Mouse (Mus musculus) monocyte, adult 59 days (primary cell): Measurements from ENCODE around the gene Zswim9. TPM values are rescaled to one million over a fixed set of nuclear protein-coding genes. Genes with fewer than 3 reads are reported as not detected.

Experiments used
- total RNA-seq, 2 experiments: library from RNA; stranded (reverse); gene quantifications; one replicate each; pipeline ENCODE4 v1.2.4; 2023

Gene Zswim9
- total RNA-seq, result 1 to 10 TPM; 1.9 to 2.6 TPM

DNA sequence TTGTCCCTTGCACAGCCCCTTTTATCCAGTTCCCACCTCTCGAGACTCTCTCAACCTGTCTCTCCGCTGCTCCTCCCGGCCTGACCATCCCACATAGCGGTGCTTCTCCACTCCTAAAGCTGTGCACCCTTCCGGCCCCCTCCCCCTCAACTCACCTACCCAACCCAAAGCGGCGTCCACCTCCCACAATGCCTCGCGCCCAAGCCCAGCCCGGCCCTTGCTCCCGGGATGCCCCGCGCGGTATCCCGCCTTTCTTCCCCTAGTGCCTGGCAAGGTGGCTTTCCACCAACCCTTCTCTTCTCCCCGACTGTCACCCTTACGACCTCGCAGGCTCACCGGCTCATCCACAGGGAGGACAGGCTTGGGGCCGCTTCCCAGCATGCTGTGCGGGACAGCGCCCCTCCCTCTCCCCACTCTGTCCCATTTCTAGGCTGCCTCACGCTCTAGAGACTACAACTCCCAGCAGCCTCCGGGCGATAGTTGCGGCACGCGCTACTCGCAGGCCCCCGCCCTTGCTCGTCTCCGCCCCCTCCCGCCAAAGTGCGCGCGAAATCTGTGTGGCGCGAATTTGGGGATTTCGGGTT lies at the start of gene Zswim9:
Gene Zswim9 (minus strand): TSS at position 414 of the 584 bp plus-strand sequence.

DNA sequence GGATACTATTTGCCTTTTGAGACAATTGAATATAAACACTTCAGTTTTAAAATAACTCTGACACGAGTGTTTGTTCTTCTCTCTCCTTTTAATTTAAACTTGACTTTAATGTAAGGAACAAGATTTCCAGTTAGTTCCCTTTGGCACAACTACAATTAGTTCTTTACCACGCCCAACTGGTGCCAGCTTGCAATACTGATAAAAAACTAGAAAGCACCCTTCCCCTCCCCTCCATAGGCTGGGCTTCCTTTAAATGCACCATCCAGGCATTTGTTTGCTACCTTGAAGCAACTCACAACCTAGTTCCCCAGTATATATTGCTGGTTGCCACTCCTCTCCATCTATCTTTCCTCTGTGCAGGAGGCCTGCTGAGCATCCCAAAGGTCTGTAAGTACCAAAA lies 45.8 kb upstream of the Zswim9 start, which contains the start of gene Pla2g4c:
Gene Pla2g4c (plus strand): TSS at position 340 of the 400 bp plus-strand sequence.

DNA sequence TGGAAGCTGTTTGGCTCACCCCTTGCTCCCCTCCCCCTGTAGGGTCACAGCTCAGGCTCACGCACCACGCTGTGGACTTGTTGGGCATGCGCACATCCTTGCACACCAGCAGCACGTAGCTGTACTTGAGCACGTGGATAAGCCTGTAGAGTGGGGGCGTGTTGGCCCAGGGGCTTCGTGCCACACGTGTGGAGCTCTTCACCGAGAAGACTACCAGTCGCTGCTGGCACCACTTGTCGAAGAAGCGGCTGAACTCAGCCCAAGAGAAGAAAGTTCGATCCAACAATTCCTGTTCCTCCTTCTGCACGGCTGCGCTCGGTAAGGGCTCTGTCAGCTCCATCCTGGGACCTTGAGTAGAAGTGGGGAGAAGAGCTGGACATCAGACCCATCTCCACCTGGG lies 1.4 kb downstream of the Zswim9 start, which contains the start of gene Lig1:
Gene Lig1 (plus strand): TSS at position 203 of the 400 bp plus-strand sequence.

DNA sequence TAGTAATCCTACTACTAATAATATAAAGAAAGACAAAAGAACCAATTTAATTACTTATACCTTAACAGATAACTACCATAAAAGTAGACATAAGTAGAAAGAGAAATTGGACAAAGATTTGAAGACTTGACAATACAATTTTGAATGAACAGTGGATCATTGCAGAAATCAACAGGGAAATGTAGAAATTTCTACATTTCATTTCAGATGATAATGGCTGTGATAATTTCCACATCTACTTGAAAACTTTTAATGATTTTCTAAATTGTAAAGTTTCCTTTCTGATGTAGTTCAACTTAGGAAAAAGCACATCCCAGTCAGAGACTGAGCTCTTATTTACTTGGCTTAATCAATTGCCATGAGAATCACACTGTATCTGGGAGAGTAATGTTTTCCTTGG lies 65.8 kb downstream of the Zswim9 start, which contains the start of gene Vmn1r89:
Gene Vmn1r89 (plus strand): TSS at position 301 of the 400 bp plus-strand sequence.

Other genes starting within 250 kb of the Zswim9 start
- 100 to 1,000 TPM; 165 to 175 TPM for gene Chmp2a, start 243.9 kb downstream of the Zswim9 start, total RNA-seq
- 10 to 100 TPM; 80.0 to 80.2 TPM for gene Ube2m, start 240.4 kb downstream of the Zswim9 start, total RNA-seq
- gene Mzf1, start 224.0 kb downstream of the Zswim9 start, total RNA-seq, result under 1 TPM; 0.76 to 0.97 TPM
- gene Vmn1r85, start 183.5 kb downstream of the Zswim9 start, total RNA-seq, result not detected
- not detected for gene Vmn1r86, start 158.8 kb downstream of the Zswim9 start, total RNA-seq
- not detected for gene Vmn1r87, start 138.6 kb downstream of the Zswim9 start, total RNA-seq
- under 1 TPM in 1 of 2 experiments, not detected in 1; 0.09 TPM for gene Vmn1r88, start 119.2 kb downstream of the Zswim9 start, total RNA-seq
- not detected for gene Vmn1r89, start 65.7 kb downstream of the Zswim9 start, total RNA-seq
- gene Lig1, start 1.4 kb downstream of the Zswim9 start, total RNA-seq, result 10 to 100 TPM; 12.4 to 14.4 TPM
- gene Pla2g4c, start 45.9 kb upstream of the Zswim9 start, total RNA-seq, result under 1 TPM in 1 of 2 experiments, not detected in 1; 0.55 TPM
- not detected for gene Cabp5, start 119.4 kb upstream of the Zswim9 start, total RNA-seq
- gene Bsph1, start 172.1 kb upstream of the Zswim9 start, total RNA-seq, result not detected